Mouse (Mus musculus): ENCODE results near the gene Gm20870. TPM values are rescaled to one million over a fixed set of nuclear protein-coding genes. Genes with fewer than 3 reads are reported as not detected.
"Not testable (repeated sequence)": the region's sequence is repeated elsewhere in the genome, so short reads cannot be mapped to it uniquely, and the experiment has no call there.

Gm20870 gene
- not detected in 2 replicates for total RNA-seq (2014; rRNA removed)
- polyA plus RNA-seq (2015; fragmentation: Nextera tagmentation; extraction: Ambion mirVana), result not detected in 2 replicates

DNA sequence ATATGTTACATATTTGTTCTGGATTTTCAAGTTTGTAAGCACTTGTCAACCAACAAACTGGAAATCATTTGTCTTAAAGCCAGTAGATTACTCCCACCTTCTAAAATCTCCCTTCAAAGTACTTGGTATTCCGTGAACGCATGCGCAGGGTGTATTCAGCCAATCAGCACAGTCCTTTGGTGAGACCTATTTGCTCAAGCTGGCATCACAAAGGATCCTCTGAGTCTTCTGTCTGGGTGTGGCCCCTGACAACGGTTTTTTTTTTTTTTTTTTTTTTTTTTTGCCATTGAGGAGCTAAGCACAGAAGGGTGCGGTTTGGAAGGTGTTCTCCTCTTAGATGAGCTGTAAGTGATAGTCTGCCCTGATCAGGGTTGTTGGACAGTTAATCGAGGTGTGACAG, at the start of gene Gm20870:
TSS of gene Gm20870 (plus strand) at position 301 of the 400 bp plus-strand sequence.
- H3K27me3 ChIP-seq (ENCODE audit: insufficient read depth, low read length); H3K36me3 ChIP-seq (ENCODE audit: insufficient read depth); H3K27ac ChIP-seq (ENCODE audit: low read depth, low read length); ATAC-seq; H3K9ac ChIP-seq; H3K4me3 ChIP-seq (ENCODE audit: low read depth, low read length); H3K4me2 ChIP-seq (ENCODE audit: low read depth); H3K4me1 ChIP-seq (ENCODE audit: insufficient read depth); H3K9me3 ChIP-seq (ENCODE audit: low read length); DNase-seq: not testable (repeated sequence)
- no CpG with 5 or more reads among the region's 6 CpGs for WGBS

Other genes with a start within 250 kb of the Gm20870 start
- not detected in 2 replicates for gene Gm20869, start 222.6 kb upstream of the Gm20870 start, total RNA-seq (2014; rRNA removed)
- not detected in 2 replicates for gene Gm20869, start 222.6 kb upstream of the Gm20870 start, polyA plus RNA-seq (2015; fragmentation: Nextera tagmentation; extraction: Ambion mirVana)

All from forebrain, postnatal 0 days (tissue).